Mouse (Mus musculus): ENCODE measurements around the gene Gfm1.

DNA sequence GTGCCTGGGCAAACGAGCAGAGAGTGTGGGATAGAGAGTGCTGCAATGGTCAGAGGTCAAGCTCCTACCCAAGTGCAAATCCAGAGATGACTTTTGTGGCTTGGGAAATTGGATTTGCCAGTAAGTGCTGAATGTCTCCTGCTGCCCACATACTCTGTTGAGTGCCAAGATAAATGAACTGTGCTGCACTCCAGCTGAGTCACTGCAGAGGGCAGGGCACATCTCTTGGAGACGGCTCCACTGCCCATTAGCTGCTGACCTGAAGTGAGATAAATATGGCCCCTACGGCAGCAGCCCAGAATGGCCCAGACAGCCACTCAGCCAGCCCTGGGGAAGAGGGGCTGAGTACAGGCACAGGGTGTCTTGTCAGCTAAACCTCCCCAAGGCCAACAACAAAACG, 60.3 kb downstream of the Gfm1 start:
- TF ChIP-seq CTCF (IDR thresholded peaks at IDR 0.05; ENCODE audit: low read depth, low read length) (no peak), TAL1 (conservative IDR thresholded peaks at IDR 0.05; ENCODE audit: low read depth, low read length) (no peak), GATA1 (IDR thresholded peaks at IDR 0.05; ENCODE audit: borderline replicate concordance, low read length) (no peak), POLR2AphosphoS5 (IDR thresholded peaks at IDR 0.05; ENCODE audit: insufficient replicate concordance, low read depth, low read length) (no peak), GATA2 (IDR thresholded peaks at IDR 0.05; ENCODE audit: borderline replicate concordance, low read depth, low read length) (no peak)
